Mouse (Mus musculus): Measurements from ENCODE around the gene Vmn1r111. TPM values are rescaled to one million over a fixed set of nuclear protein-coding genes. Genes with fewer than 3 reads are reported as not detected.
"Not testable (repeated sequence)": the region's sequence is repeated elsewhere in the genome, so short reads cannot be mapped to it uniquely, and the experiment has no call there.

Gene Vmn1r111
- polyA plus RNA-seq (2015; fragmentation: Nextera tagmentation; extraction: Ambion mirVana): not detected in 2 replicates

DNA sequence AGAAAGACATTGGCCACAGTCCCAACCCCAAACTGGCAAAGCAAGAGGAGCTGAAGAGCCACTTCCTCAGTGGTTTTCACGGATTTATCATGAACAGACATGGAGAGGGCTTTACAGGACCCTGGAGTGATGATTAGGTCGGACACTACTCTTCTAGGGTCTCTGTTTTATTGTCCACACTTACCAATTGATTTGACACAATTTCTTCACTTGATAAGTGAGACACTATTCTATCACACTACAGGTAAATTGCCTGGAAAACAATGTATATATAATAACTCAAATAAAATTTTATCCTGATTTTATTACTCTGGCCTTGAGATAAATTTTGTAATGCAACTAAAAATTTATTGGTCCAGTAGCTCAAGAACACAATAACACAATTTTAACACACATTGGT lies at the start of gene Vmn1r111:
Gene Vmn1r111, minus strand, starts transcription at position 101 of the 400 bp plus-strand sequence.
- H3K36me3 ChIP-seq (ENCODE audit: control insufficient read depth, insufficient read depth, low read length); H3K27ac ChIP-seq (ENCODE audit: low read length); H3K9me3 ChIP-seq (ENCODE audit: control insufficient read depth, low read length); H3K4me3 ChIP-seq (ENCODE audit: low read length); H3K4me1 ChIP-seq (replicated peaks; ENCODE audit: control insufficient read depth, insufficient read depth, low read length); ATAC-seq (ENCODE audit: low read depth); H3K4me2 ChIP-seq (ENCODE audit: low read depth, low read length); H3K9ac ChIP-seq (ENCODE audit: low read length); H3K27me3 ChIP-seq (ENCODE audit: control insufficient read depth, insufficient read depth, low read depth, low read length): not testable (repeated sequence)
- no CpG with 5 or more reads among the region's 2 CpGs for WGBS

DNA sequence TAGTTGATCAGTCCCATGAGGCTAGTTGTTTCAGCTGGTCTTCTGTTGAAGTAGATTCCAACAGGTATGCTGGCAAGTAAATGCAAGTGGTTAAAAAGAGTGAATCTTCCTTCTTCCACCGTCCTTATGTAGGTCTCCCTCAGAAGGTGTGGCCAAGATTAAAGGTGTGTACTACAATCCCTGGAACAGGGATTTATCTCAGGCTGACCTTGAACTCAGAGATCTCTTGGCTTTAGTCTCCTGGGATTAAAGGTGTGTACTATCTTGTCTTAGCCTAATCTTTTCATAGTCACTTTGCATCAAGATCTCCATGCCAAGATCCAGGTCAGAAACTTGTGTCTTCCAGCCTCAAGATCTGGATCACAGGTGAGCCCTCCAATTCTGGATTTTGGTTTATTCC lies 27.5 kb upstream of the Vmn1r111 start, which contains the start of gene Gm10668:
Gene Gm10668, minus strand, starts transcription at position 101 of the 400 bp plus-strand sequence.
- no CpG with 5 or more reads among the region's 1 CpGs for WGBS
- not testable (repeated sequence) for H3K9ac ChIP-seq (ENCODE audit: low read length); H3K4me1 ChIP-seq (replicated peaks; ENCODE audit: control insufficient read depth, insufficient read depth, low read length); H3K4me3 ChIP-seq (ENCODE audit: low read length); H3K27me3 ChIP-seq (ENCODE audit: control insufficient read depth, insufficient read depth, low read depth, low read length); ATAC-seq (ENCODE audit: low read depth); H3K4me2 ChIP-seq (ENCODE audit: low read depth, low read length); H3K27ac ChIP-seq (ENCODE audit: low read length); H3K9me3 ChIP-seq (ENCODE audit: control insufficient read depth, low read length); H3K36me3 ChIP-seq (ENCODE audit: control insufficient read depth, insufficient read depth, low read length)

DNA sequence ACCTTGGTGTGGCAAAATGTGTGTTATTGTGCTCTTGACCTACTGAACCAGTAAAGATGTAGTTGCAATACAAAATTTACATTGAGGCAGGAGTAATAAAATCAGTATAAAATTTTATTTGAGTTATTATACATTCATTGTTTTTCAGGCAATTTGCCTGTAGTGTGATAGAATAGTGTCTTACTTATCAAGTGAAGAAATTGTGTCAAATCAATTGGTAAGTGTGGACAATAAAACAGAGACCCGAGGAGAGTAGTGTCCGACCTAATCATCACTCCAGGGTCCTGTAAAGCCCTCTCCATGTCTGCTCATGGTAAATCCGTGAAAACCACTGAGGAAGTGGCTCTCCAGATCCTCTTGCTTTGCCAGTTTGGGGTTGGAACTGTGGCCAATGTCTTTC lies 34.4 kb downstream of the Vmn1r111 start, which contains the start of gene Vmn1r107:
Gene Vmn1r107, plus strand, starts transcription at position 301 of the 400 bp plus-strand sequence.
- H3K9me3 ChIP-seq (ENCODE audit: control insufficient read depth, low read length); H3K9ac ChIP-seq (ENCODE audit: low read length); H3K27ac ChIP-seq (ENCODE audit: low read length); H3K36me3 ChIP-seq (ENCODE audit: control insufficient read depth, insufficient read depth, low read length); H3K4me2 ChIP-seq (ENCODE audit: low read depth, low read length); H3K4me1 ChIP-seq (replicated peaks; ENCODE audit: control insufficient read depth, insufficient read depth, low read length); H3K4me3 ChIP-seq (ENCODE audit: low read length); ATAC-seq (ENCODE audit: low read depth); H3K27me3 ChIP-seq (ENCODE audit: control insufficient read depth, insufficient read depth, low read depth, low read length): not testable (repeated sequence)
- WGBS: no CpG with 5 or more reads among the region's 3 CpGs

Other genes with a start within 250 kb of the Vmn1r111 start
- gene Gm10670, start 228.3 kb downstream of the Vmn1r111 start, polyA plus RNA-seq (2015; fragmentation: Nextera tagmentation; extraction: Ambion mirVana): not detected in 2 replicates
- not detected in 2 replicates for gene Vmn1r103, start 192.7 kb downstream of the Vmn1r111 start, polyA plus RNA-seq (2015; fragmentation: Nextera tagmentation; extraction: Ambion mirVana)
- not detected in 2 replicates for gene Vmn1r104, start 169.4 kb downstream of the Vmn1r111 start, polyA plus RNA-seq (2015; fragmentation: Nextera tagmentation; extraction: Ambion mirVana)
- gene Gm5726, start 157.5 kb downstream of the Vmn1r111 start, polyA plus RNA-seq (2015; fragmentation: Nextera tagmentation; extraction: Ambion mirVana): not detected in 2 replicates
- gene Gm4141, start 127.0 kb downstream of the Vmn1r111 start, polyA plus RNA-seq (2015; fragmentation: Nextera tagmentation; extraction: Ambion mirVana): not detected in 2 replicates
- not detected in 2 replicates for gene Gm4513, start 104.2 kb downstream of the Vmn1r111 start, polyA plus RNA-seq (2015; fragmentation: Nextera tagmentation; extraction: Ambion mirVana)
- not detected in 2 replicates for gene Vmn1r107, start 34.3 kb downstream of the Vmn1r111 start, polyA plus RNA-seq (2015; fragmentation: Nextera tagmentation; extraction: Ambion mirVana)
- gene Gm10668, start 27.4 kb upstream of the Vmn1r111 start, polyA plus RNA-seq (2015; fragmentation: Nextera tagmentation; extraction: Ambion mirVana): not detected in 2 replicates
- not detected in 2 replicates for gene Vmn1r112, start 68.0 kb upstream of the Vmn1r111 start, polyA plus RNA-seq (2015; fragmentation: Nextera tagmentation; extraction: Ambion mirVana)
- not detected in 2 replicates for gene Vmn1r113, start 84.1 kb upstream of the Vmn1r111 start, polyA plus RNA-seq (2015; fragmentation: Nextera tagmentation; extraction: Ambion mirVana)
- gene Vmn1r114, start 109.0 kb upstream of the Vmn1r111 start, polyA plus RNA-seq (2015; fragmentation: Nextera tagmentation; extraction: Ambion mirVana): not detected in 2 replicates
- not detected in 2 replicates for gene Vmn1r115, start 141.8 kb upstream of the Vmn1r111 start, polyA plus RNA-seq (2015; fragmentation: Nextera tagmentation; extraction: Ambion mirVana)
- not detected in 2 replicates for gene Vmn1r116, start 169.0 kb upstream of the Vmn1r111 start, polyA plus RNA-seq (2015; fragmentation: Nextera tagmentation; extraction: Ambion mirVana)
- gene Vmn1r117, start 180.9 kb upstream of the Vmn1r111 start, polyA plus RNA-seq (2015; fragmentation: Nextera tagmentation; extraction: Ambion mirVana): not detected in 2 replicates
- not detected in 2 replicates for gene Vmn1r118, start 209.1 kb upstream of the Vmn1r111 start, polyA plus RNA-seq (2015; fragmentation: Nextera tagmentation; extraction: Ambion mirVana)

Data from lung, embryonic 16.5 days (tissue).